Mouse (Mus musculus): ENCODE measurements around the gene Gm21958.

DNA sequence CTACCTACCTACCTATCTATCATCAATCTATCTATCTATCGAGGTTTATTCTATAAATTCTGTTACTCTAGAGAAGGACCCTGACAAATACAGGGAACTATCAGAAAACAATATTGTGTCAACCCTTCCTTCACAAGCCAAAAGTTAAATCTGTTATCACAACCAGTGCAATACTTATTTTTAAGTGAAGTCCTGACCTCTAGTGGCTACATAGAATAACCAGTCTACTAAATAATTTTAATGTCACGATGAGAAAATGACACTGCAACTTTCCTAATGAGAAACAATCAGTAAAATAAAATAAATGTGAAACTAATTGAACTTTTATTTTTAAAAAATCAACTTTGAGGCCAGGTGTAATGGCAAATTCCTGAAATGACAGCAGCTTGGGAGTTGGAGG, 25.1 kb downstream of the Gm21958 start:
- TF ChIP-seq CTCF (IDR thresholded peaks at IDR 0.05; ENCODE audit: borderline replicate concordance, insufficient read depth, low read depth, low read length) (no peak), POLR2A (IDR thresholded peaks at IDR 0.05; ENCODE audit: borderline replicate concordance, insufficient read depth, low read length) (no peak)
